Mouse (Mus musculus): ENCODE results near the gene Unc5cl.

Gene Unc5cl

DNA sequence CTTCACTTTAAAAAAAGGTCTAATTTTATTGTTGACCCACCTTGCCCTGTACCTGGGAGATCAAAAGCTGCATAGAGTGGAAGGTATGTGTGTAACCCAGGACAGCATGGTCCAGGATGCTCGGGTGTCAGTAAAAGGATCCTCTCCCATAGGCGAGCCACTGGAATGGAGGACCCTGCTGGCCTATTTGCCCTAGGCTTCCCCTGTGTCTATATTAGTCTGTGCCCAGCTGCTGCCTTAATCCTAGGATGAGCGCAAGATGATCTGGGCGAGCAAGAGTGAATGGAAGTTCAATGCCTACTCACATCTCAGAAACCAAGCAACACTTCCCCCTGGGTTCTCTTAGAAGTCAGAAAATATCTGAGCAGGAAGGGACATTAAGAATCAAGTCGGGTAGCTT lies 23.6 kb upstream of the Unc5cl start:
- intact Hi-C loops (cut with DNase I), result no loop called here

DNA sequence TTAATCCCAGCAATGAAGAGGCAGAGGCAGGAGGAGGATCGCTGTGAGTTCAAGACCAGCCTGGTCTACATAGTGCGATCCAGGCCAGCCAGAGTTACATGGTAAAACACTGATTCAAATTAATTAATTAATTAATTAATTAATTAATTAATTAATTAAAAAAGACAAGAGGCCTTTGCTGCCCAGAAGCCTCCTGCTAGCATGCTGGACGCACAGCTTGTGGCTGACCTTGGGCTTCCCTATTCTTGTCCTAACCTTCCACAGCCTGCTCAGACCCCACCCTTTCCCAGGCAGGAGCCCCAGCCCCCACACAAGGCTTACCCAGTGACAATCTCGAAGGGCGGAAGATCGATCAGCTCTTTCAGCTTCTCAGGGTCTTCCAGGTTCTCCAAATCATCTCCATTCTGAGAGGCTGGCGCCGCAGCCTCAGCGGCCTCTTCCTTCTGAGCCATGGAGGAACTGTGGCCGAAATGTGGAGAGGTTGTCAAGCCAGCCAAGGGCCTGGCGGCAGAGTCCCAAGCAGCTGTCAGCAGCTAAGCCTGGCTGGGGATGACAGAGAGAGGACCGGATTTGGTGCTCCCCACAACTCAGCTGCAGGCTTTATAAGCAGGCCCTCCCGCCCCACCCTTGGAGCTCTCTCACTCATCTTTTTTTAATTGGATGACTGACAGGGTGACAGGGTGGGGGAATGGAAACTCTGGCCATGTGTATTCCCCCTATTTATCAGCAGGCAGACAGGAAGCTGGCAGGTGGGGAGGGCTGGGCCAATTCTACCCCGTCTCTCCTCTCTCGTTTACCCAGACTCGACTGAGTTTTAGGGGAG lies 22.3 kb upstream of the Unc5cl start, which contains the start of gene Apobec2:
TSS of gene Apobec2 (minus strand) at position 773 of the 823 bp plus-strand sequence.
- intact Hi-C loops (cut with DNase I), result no loop called here

DNA sequence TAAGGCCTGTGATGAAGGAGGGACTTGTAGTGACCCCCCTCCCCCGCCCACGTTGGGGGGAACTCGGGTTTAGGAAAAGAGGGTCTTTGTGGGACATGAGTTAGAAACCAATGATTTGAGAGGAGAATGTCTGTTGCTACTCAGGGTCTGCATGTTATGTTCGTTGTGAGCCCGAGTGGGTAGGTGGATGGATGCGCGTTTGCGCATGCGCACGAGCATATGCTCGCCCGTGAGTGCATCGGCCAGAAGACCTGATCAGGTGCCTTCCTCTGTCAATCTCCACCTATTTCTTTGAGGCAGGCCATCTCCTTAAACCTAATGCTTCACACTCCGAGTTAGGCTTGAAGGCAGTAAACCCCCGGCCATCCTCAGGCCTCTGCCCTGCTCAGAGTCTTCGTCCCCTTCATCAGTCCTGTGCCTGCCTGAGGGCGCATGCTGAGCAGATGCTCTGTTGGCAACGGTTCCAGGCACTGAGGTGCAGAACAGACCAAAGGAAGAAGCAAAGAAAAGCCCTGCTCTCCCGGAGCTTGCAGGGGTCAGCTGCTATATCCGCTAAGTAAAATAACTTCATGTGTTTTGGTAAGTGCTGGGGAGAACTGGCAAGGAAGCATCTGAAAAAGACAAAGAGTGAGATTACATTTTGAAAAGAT lies 21.6 kb upstream of the Unc5cl start:
- intact Hi-C loops (cut with DNase I), result no loop called here

DNA sequence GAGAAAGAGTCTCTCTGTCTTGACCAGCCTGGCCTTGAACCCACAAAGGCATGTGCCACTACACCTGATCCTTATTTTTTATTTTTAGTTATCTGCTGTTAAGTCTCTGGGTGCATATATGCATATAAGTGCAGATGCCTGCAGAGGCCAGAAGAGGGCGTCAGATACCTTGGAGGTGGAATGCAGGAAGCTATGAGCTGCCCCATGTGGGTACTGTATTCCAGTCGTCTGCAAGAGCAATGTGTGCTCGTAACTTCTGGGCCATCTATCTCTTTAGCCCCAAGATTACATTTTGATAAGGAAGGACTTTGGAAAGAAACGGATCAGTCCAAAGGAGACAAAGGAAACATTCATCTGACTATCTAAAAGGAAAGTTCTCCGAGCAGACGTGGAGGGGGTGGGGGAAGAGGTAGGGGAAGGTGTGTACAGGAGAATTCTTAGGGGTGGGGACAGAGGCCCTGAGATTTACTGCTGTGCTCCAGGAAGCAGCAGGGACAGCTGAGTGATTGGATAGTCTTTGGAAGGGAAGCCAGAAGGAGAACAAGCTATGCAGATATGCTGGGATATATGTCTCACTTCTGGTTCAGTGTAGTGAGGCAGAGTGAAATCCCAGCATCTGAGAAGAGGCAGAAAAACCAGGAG lies 20.9 kb upstream of the Unc5cl start:
- intact Hi-C loops (cut with DNase I), result no loop called here

DNA sequence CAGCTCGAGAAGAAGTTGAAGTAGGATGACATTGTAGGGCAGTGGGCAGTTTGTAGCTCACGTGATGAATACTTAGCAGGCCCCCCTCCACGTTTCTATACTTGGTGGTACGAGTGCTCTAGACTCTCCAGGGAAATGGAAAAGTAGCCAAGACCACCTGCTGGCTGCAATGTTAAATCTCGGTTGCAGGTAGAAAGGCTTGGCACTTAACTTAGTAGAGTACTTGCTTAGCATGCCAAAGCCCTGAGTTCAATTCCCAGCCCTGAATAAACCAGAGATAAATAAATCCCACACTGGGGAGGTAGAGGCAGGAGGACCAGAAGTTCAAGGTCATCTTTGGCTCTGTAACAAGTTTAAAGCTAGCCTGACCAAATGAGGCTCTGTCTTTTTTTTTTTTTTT lies 20.2 kb upstream of the Unc5cl start:
- intact Hi-C loops (cut with DNase I), result no loop called here

DNA sequence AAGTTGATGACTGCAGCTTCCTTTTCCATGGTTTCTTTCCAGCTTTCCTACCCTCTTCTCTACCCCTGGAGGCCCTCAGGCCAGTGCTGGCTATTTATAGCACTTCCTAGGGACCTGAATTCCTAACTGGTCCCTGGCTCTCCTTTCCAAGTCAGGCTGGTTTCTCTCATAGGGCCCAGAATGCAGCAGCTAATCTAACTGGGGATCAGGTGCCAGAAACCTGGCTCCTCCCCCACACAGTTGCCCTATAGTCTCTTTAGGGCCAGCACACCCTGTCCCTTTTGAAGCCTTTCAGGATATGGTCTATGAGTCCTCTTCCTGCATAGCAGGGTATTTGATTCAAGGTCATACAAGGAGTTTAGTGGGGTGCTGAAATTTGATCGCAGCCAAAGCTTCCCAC lies 18.2 kb upstream of the Unc5cl start:
- intact Hi-C loops (cut with DNase I), result no loop called here

DNA sequence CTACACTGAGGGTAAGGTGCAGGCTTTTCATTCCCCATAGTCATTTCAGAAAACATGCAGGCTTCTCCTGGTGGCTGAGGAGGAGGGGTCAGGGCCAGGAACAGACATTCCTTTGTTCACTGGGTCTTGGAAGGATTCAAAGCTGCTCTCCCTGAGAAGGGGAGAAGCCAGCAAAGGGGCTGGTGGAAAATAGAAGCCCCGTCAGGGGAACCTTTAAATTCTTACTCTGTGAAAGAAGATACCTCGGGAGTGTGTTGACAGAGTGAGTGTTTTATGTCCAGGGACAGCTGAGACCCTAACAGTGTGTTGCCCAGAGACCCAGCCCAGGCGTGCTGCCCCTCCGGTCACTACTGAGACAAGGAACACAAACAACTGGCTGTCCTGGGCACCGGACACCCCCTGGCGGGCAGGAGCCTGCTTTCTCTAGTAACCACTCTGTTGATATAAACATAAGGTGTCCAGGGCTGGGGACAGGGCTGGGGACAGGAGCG lies 17.2 kb upstream of the Unc5cl start:
- intact Hi-C loops (cut with DNase I), result no loop called here

DNA sequence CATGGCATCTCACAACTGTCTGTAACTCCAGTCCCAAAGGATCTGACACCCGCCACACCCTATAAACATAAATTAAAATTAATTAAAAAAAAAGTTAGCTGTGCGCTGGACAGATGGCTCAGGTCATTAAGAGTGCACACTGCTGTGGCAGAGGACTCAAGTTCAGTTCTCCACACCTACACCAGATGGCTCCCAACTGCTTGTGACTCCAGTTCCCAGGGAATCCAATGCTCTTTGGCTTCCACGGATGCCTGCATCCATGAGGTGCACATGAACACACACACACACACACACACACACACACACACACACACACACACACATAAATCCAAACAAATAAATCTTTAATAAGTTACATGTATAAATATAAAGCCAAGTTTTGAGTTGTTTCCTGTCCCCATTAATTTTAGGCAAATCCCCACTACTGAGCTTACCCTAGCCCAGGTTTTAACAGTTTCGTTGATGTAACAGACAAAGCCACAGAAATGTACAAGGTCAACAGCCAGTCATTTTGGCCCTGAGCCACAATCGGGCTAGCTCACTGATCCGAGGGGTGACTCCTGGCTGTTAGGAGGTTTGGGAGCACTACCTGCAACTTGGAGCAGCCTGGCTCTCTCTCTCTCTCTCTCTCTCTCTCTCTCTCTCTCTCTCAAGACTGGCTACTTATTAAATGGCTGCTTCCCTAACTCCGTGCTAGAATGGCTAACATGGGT lies 11.8 kb upstream of the Unc5cl start:
- intact Hi-C loops (cut with DNase I), result no loop called here

DNA sequence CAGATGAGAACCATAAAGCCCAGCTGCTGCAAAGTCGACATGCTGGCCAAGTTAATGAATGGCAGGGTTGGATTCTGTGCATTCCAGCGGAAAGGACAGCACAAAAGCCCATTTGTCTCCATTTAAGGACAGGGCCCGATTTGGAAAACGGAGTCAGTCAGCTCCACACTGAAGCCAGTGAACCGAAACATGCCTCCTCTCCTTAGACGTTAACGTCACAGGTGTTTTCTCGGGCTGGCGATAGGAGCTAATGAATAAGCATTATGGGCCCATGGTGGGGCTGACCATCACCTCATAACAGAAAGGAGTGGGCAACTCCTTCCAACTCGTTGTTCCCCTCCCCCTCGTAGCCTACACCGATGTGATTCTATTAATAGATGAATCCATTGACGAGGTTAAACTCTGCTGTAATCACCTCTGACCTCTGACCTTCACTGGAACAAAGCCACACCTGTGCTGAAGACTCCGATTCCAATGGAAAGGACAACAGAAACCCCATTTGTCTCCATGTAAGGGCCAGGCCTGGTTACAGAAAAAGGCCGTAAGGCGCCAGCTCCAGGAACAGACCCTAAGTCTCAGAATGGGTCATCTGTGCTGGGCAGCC lies 11.1 kb upstream of the Unc5cl start:
- intact Hi-C loops (cut with DNase I), result no loop called here

DNA sequence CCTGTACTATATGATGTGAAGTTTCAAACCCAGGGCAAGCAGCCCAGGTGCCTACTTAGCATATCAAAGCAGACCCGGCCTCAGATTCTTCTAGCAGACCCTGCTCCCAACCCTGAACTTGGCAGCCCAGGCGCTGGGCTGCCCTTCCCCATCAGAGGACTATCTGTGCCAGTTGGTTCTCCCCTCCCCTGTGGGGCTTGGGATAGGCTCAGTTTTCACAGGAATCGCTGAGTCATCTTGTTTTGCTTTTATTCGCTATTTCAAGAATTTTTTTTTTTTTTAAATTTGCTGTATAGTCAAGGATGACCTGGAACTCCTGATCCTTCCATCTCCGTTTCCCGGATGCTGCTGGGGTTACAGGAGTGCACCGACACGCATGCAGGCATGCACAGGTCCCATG lies 7.0 kb upstream of the Unc5cl start:
- intact Hi-C loops (cut with DNase I), result no loop called here

DNA sequence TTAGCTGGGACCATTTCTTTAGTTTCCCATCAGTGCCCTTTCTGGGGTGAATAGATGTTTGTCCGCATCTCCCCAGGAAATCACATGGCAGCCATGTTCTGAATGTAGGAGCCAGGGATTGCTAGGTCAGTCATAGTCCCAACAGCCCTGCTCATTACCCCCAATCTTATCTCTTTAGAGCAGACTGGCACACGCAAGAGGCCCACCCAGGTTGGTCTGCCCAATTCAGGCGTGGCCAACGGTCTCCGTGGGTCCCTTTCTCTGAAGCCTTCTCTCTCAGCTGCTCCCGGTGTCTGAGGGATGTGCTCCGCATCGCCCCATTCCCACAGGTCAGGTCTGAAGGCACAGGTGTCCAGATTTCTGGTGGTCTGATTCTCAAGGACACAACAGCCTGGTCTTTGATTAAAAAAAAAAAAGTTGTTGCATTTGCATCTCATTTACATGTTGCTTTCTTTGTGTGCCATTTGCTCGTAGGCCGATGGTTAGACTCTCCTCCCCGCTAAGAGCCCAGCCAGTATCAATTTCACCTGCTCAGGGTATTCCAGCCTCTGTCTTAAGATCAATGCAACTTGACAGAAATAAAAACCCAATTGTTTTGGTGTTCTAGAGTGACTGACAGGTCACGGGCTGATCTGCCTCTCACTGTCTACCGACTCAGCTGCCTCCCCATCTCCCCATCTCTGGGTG lies 3.9 kb upstream of the Unc5cl start:
- intact Hi-C loops (cut with DNase I), result no loop called here

DNA sequence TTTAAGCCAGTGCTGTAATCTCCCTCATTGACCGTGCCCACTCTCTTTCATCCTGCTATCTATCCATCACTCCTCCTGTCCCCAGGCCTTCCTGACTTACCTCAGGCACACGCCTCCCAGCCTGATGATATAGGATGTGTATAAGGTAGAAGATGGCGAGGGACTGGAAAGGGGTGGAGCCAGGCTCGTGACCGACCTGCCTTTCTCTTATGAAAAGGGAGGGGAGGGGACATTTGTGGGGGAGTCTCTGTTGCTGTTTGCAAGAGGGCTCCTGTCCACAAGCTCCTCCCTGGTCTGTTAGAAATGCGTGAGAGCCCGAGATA lies 3.4 kb upstream of the Unc5cl start, which contains the start of gene Tspo2:
TSS of gene Tspo2 (minus strand) at position 170 of the 323 bp plus-strand sequence.
- intact Hi-C loops (cut with DNase I), result no loop called here

DNA sequence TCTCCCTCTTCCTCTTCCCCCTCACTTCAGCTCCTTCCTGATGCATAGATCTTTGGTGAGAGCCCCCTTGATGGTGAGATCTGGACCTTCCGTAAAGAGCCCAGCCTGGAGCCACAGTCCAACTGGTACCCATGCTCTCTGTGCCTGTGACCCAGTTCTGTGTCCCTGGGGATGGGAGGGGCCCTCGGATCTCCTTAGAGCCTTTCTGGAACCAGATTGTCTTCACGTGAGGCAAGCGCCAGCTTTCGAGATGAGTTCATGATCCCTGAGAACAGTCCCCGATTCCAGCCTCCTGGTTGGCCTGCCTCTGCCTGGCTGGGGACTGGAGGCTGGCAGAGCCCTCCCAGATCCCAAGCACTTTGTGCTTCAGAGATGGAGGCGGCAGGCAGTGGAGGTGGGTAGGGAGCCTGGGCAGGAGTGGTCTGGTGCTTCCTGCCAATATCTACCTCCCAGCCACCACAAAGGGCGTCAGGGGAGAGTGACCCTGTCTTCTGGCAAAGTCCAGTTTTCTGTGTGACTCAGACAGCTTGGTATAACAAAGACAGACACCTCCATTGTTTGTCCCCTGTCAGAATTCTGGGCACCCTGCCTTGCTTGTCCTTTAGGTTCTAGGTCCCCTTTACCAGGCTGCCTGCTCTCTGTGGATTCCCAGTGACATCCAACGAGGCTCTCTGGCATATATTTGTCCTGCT lies 2.8 kb upstream of the Unc5cl start:
- intact Hi-C loops (cut with DNase I), result no loop called here

DNA sequence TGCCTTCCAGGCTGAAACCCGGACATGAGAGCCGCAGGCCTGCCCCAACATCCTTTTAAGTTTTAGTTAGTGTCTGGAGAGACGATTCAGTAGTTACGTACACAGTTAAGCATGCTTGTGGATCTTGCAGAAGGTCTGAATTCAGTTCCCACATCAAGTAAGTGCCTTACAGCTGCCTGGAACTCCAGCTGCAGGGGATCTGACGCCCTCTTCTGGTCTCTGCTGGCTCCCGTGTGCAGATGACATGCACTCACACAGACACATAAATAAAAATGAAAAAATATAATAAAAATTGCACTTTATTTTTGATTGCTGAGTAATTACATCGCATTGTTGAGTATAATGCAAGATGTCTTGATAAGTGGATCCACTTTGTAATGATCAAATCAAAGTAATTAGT lies 1.2 kb upstream of the Unc5cl start:
- intact Hi-C loops (cut with DNase I), result no loop called here

DNA sequence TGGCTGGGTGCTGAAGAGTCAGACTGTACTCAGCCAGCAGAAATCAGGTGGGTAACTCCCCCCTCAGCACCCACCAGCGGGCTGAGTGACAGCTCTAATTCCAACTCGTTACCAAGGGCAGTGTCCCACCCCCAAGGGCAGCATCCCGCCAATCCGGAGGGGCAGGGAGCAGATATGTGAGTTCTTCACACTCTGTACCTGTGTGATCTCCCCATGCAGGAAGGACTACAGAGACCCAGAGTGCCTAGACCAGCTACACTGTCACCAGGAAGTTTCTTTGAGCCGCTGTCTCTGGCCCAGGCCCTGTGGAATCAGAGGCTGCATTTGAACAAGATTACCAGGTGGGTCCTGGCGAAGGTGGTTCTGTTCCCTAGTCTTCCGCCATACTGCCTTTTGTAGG lies 511 bp upstream of the Unc5cl start:
- intact Hi-C loops (cut with DNase I), result no loop called here

DNA sequence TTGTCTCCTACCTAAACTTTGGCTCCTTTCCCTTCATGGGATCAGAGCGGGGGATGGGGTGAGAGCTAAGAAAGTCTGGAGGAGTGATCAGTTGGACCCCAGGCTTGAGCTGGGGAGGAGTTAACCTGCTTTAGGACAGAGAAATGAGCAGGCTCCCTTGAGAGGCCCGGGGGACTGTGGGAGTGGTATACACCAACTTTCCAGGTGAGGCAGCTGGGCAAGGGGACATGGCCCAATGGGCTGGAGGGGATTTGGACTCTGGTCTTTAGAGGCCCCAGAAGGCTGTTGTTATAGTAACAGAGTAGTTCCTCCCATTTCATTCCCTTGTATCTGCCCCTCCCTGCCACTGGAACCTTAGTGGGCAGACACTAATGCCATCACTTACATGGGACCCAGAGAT lies 1.3 kb downstream of the Unc5cl start:
- intact Hi-C loops (cut with DNase I), result no loop called here

DNA sequence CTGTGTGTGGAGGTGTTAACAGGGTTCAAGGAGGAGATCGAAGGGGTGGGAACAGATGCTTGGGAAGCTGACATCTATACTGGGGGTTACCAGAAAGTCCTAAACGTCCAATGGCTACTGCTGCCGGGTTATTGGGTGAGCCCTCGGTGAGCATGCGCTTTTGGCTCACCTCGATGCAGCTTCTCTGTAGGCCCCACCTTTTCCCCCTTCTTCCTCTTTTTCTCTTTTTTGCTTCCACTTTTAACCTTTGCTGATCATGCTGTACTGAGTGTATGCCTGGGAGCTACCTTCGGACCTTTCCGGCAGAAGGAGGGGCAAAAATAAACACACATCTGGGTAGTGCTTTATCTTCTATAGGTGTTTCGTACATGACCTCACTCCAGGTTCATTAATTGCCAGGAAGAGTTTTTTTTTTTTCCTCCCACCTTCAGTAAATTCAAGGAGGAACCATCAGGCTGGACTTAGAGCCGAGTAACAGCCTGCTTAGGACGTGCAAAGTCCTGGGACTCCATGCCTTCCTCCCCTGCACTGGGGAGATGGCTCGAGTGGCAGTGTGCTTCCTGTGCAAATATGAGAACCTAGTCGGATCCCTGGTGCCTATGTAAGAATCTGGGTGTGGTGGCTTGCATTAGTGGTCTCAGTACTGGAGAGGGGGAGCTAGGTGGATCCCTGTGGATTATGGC lies 3.4 kb downstream of the Unc5cl start:
- intact Hi-C loops (cut with DNase I), result no loop called here

DNA sequence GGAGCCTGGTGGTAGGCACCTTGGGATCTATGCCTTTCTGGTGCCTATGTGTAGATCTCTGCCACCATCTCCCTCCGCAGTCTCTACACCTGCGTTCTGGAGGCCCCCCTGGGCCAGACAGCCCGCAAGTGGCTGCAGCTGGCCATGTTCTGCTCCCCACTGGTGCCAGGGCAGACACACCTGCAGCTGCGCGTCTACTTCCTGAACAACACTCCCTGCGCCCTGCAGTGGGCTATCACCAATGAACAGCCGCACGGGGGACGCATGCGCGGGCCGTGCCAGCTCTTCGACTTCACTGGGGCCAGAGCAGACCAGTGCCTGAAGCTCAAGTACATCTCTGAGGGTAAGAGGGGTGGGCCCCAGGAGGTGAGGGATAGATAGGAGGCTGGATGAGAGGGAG lies 7.4 kb downstream of the Unc5cl start:
- intact Hi-C loops (cut with DNase I), result no loop called here

DNA sequence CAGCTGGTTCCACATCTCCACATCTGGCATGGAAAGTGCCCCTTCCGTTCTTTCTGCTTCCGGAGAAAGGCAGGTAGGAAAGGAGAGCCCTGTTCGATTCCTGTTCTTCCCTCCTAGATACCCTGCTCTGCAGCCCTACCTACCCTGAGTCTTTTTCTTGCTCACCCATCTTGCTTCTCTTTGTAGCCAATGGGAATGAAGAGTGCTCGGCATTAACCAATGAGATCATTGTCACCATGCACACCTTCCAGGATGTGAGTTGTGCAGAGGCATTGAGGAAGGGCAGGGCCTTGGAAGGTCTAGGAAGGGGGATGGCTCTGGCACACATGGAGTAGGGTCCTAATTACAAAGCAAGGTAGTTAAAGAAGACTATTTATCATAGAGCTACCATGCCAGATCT lies 8.7 kb downstream of the Unc5cl start:
- intact Hi-C loops (cut with DNase I), result no loop called here
